Mouse (Mus musculus) stomach, postnatal 0 days (tissue): ENCODE results near the gene Padi6. TPM values are rescaled to one million over a fixed set of nuclear protein-coding genes. Genes with fewer than 3 reads are reported as not detected.

Experiments used
- ATAC-seq: fragments of 200-750 bp; cut with Nextera tagmentation; 2 replicates; pipeline ENCODE4 v1.8.0; 2017; ENCODE audit not compliant: low FRiP score, low TSS enrichment
- DNase-seq: peaks from one replicate; pipeline ENCODE4 v3.0.0-alpha.2; 2016; ENCODE audit warnings: low spot score
- H3K27ac ChIP-seq: fragments of 300-500 bp; sonication (generic); replicated peaks from 2 replicates; pipeline ENCODE4 v1.5.1; 2014; ENCODE audit warnings: mild to moderate bottlenecking, control low read depth
- H3K27me3 ChIP-seq: fragments of 300-500 bp; sonication (generic); 2 replicates; pipeline ENCODE4 v1.6.1; 2014; ENCODE audit warnings: low read length; ENCODE audit not compliant: control insufficient read depth, insufficient read depth
- H3K36me3 ChIP-seq: fragments of 300-500 bp; sonication (generic); 2 replicates; pipeline ENCODE4 v1.6.1; 2014; ENCODE audit warnings: low read length, mixed read lengths; ENCODE audit not compliant: control insufficient read depth, insufficient read depth
- H3K4me1 ChIP-seq: fragments of 300-500 bp; sonication (generic); replicated peaks from 2 replicates; pipeline ENCODE4 v1.6.1; 2014; ENCODE audit warnings: antibody characterized with exemption; ENCODE audit not compliant: control insufficient read depth, insufficient read depth
- H3K4me2 ChIP-seq: fragments of 300-500 bp; sonication (generic); replicated peaks from 2 replicates; pipeline ENCODE4 v1.6.1; 2014; ENCODE audit warnings: low read depth, mild to moderate bottlenecking, control low read depth, moderate library complexity
- H3K4me3 ChIP-seq: fragments of 300-500 bp; sonication (generic); 2 replicates; pipeline ENCODE4 v1.5.1; 2014; ENCODE audit warnings: low read depth, low read length, control low read depth
- H3K9ac ChIP-seq: fragments of 300-500 bp; sonication (generic); 2 replicates; pipeline ENCODE4 v1.6.1; 2014; ENCODE audit warnings: mild to moderate bottlenecking, low read length, control low read depth, mixed read lengths
- H3K9me3 ChIP-seq: fragments of 300-500 bp; sonication (generic); 2 replicates; pipeline ENCODE4 v1.6.1; 2016; ENCODE audit warnings: low read length; ENCODE audit not compliant: control insufficient read depth
- CTCF ChIP-seq: IDR thresholded peaks from 2 replicates; pipeline ENCODE4 v1.5.1; 2016; ENCODE audit warnings: antibody characterized with exemption, low read depth, mild to moderate bottlenecking, moderate library complexity
- EP300 ChIP-seq: optimal IDR thresholded peaks from 2 replicates; pipeline ENCODE3; 2016; ENCODE audit warnings: antibody characterized with exemption
- WGBS: fragments of 180-500 bp; shearing (Covaris S2); extraction: QIAGEN DNeasy Blood & Tissue Kit; methylation state at CpG from one replicate; pipeline ENCODE4 v1.1.7; 2014; 5-methylcytosine and 5-hydroxymethylcytosine counted together
- polyA plus RNA-seq: library from polyadenylated mRNA; unstranded; fragments of >200 nt; fragmentation: Nextera tagmentation; extraction: Ambion mirVana; gene quantifications from 2 replicates; pipeline ENCODE4 v1.2.1, GENCODE M21; 2015

Padi6 gene
- polyA plus RNA-seq, 1 experiment from 2014 or later, result not detected

DNA sequence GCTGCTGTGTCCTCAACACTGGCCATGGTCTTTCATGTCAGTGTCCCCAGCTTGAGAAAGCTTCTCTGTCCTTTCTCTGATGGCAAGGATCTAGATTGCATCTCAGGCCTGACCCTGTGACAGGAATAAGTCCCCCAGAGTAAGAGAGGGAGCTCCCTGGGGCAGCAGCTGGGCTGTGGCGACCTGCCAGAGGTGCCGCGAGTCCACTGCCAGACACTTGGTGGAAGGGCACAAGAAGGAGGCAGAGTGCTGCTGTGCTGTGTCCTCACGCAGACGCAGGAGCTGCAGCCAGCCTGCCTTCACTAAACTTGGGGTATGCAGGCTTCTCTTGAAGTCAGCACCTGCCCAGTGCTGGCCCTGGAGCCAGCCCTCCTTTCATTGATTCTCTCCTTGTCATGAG, 31.1 kb downstream of the Padi6 start:
- H3K27me3 ChIP-seq, result no peaks in the 10 kb centered on the region
- no peak overlapping the region for H3K4me2 ChIP-seq
- no peak for DNase-seq
- H3K4me1 ChIP-seq, result 0 out of 2 replicates have a peak, but pooled peaks cover 2% of the 10 kb centered on the region
- peaks cover 35% of the 10 kb centered on the region for H3K36me3 ChIP-seq
- no peak for ATAC-seq
- WGBS, result 85% methylated on average over 5 of the region's 5 CpGs
- TF ChIP-seq CTCF (no peak), EP300 (no peak)
- H3K9ac ChIP-seq, result no peak overlapping the region
- no peak overlapping the region for H3K4me3 ChIP-seq
- H3K9me3 ChIP-seq, result no peaks in the 10 kb centered on the region
- H3K27ac ChIP-seq, result no peak overlapping the region

DNA sequence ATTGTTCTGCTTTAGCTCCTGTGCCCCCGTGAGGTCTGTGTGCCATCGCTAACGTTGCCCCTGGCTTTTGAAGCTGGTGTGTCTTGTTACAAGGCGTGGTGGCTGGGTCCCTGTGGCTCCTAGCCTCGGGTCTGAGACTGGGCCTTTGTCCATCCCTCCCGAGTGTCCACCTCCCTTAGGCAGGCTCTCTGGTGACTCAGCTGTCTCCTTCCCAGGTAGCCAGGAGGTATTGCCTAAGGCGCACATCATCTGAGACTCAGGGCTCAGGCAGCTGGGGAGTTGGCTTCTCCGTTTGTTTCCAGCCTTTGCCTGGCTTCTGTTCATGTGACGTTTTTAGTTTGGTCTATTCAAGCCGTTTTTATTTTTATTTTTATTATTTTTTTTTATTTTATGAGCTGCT, 31.7 kb downstream of the Padi6 start:
- peaks cover 2% of the 10 kb centered on the region; the same call in 1 of the 2 replicates for H3K4me1 ChIP-seq
- no peak overlapping the region for H3K4me2 ChIP-seq
- no peaks in the 10 kb centered on the region for H3K9me3 ChIP-seq
- no peak for DNase-seq
- ATAC-seq, result no peak
- no peak overlapping the region for H3K9ac ChIP-seq
- H3K27ac ChIP-seq, result no peak overlapping the region
- TF ChIP-seq CTCF (no peak), EP300 (no peak)
- H3K27me3 ChIP-seq, result no peaks in the 10 kb centered on the region
- H3K4me3 ChIP-seq, result no peak overlapping the region
- H3K36me3 ChIP-seq, result peaks cover 30% of the 10 kb centered on the region
- WGBS, result 73% methylated on average over 10 of the region's 10 CpGs

DNA sequence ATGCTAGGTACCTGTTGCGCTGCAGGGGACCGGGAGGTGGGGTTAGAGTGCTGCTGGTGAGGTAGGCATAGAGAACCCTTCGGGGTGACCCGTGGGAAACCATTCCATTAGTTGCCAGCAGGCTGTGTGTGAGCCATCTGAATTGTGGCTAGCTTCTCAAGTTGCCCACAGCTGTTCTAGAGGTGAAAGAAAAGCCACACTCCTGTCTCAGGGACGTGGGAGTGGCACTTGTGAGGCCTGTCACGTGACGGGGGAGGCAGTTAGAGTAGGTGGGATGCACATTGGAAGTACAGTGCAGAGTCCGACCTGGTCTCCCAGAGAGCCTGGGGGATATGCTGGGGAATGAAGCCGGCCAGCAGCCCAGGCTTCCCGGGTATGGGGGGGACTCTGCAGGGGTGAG, 32.8 kb downstream of the Padi6 start:
- Histone ChIP-seq H3K9ac (no peak overlapping the region), H3K27ac (no peak overlapping the region), H3K4me2 (no peak overlapping the region), H3K27me3 (no peaks in the 10 kb centered on the region), H3K9me3 (no peaks in the 10 kb centered on the region), H3K4me1 (peaks cover 4% of the 10 kb centered on the region; the same call in 1 of the 2 replicates), H3K36me3 (peaks cover 24% of the 10 kb centered on the region), H3K4me3 (no peak overlapping the region)
- no peak for ATAC-seq
- no peak for DNase-seq
- 82% methylated on average over 10 of the region's 10 CpGs for whole genome bisulfite sequencing
- TF ChIP-seq CTCF, result no peak
- TF ChIP-seq EP300, result no peak

DNA sequence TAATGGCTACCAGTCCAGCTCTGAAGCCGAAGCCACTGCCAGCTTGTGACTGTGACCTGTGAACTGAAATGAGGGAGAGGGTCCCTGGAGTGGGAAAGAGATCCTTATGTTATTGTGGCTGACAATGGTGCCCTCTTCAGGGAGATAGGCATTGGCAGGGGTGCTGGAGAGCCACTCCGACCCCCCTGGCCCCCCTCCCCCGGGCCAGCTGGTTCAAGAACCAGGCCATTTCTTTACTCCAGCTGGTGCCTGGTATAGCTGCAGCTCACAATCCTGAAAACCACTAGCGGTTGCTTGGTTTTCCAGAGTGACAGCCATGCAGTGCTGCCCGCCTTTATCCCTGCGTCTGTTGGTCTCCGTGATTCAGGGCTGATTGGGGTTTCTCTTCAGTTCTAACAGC, 33.3 kb downstream of the Padi6 start:
- Histone ChIP-seq H3K27me3 (no peaks in the 10 kb centered on the region), H3K4me3 (no peak overlapping the region), H3K4me2 (no peak overlapping the region), H3K9ac (no peak overlapping the region), H3K9me3 (no peaks in the 10 kb centered on the region), H3K36me3 (peaks cover 19% of the 10 kb centered on the region), H3K27ac (no peak overlapping the region), H3K4me1 (peaks cover 4% of the 10 kb centered on the region; the same call in 1 of the 2 replicates)
- DNase-seq (no peak), ATAC-seq (no peak)
- TF ChIP-seq EP300 (no peak), CTCF (no peak)
- 82% methylated on average over 7 of the region's 7 CpGs for WGBS

GRCm38 (mm10) chr4:140708297-140708927, 34.0 kb downstream of the Padi6 start:
- ATAC-seq (peak; percentile 51), DNase-seq (peak; percentile 54)
- WGBS, result 50% methylated on average over 18 of the region's 18 CpGs
- Histone ChIP-seq H3K36me3 (peaks cover 19% of the 10 kb centered on the region), H3K4me3 (no peak overlapping the region), H3K4me2 (no peak overlapping the region), H3K9me3 (no peaks in the 10 kb centered on the region), H3K4me1 (peaks cover 4% of the 10 kb centered on the region; the same call in 1 of the 2 replicates), H3K27ac (0 out of 2 replicates have a peak overlapping the region, but pooled peaks have one; percentile 4), H3K9ac (0 out of 2 replicates have a peak overlapping the region, but pooled peaks have one; percentile 2), H3K27me3 (no peaks in the 10 kb centered on the region)
- no peak for TF ChIP-seq CTCF
- no peak for TF ChIP-seq EP300

- DNase-seq (no peak), ATAC-seq (no peak)
- H3K4me3 ChIP-seq, result no peak overlapping the region
- peaks cover 12% of the 10 kb centered on the region for H3K36me3 ChIP-seq
- WGBS, result 67% methylated on average over 4 of the region's 4 CpGs
- H3K4me1 ChIP-seq, result peaks cover 4% of the 10 kb centered on the region; the same call in 1 of the 2 replicates
- no peak overlapping the region for H3K9ac ChIP-seq
- no peak for TF ChIP-seq EP300
- TF ChIP-seq CTCF, result no peak
- no peaks in the 10 kb centered on the region for H3K27me3 ChIP-seq
- H3K4me2 ChIP-seq, result no peak overlapping the region
- no peaks in the 10 kb centered on the region for H3K9me3 ChIP-seq
- H3K27ac ChIP-seq, result no peak overlapping the region
Measured at GRCm38 (mm10) chr4:140707615-140708014, 34.8 kb downstream of the Padi6 start.
